Mouse (Mus musculus) megakaryocyte progenitor cell, adult 5-6 weeks (primary cell): ENCODE results near the gene Hmox1. TPM values are rescaled to one million over a fixed set of nuclear protein-coding genes. Genes with fewer than 3 reads are reported as not detected.

Experiments
- ATAC-seq: replicated peaks from 2 replicates; pipeline ENCODE4 v1.8.0; 2016; ENCODE audit warnings: mild to moderate bottlenecking, moderate TSS enrichment, inconsistent platforms; ENCODE audit not compliant: poor library complexity
- total RNA-seq, 2 experiments: library from RNA; stranded (forward) in 1 of 2; stranded (reverse) in 1 of 2; fragments of 157-497, 149-512 nt in 1 of 2; fragments of 200-1000 nt in 1 of 2; gene quantifications; 2 replicates each; pipeline versions ENCODE4 v1.2.3 to v1.2.4; 2015 to 2017

Hmox1 gene
- total RNA-seq, 2 experiments from 2014 or later = 0.94 to 2.5 TPM

DNA sequence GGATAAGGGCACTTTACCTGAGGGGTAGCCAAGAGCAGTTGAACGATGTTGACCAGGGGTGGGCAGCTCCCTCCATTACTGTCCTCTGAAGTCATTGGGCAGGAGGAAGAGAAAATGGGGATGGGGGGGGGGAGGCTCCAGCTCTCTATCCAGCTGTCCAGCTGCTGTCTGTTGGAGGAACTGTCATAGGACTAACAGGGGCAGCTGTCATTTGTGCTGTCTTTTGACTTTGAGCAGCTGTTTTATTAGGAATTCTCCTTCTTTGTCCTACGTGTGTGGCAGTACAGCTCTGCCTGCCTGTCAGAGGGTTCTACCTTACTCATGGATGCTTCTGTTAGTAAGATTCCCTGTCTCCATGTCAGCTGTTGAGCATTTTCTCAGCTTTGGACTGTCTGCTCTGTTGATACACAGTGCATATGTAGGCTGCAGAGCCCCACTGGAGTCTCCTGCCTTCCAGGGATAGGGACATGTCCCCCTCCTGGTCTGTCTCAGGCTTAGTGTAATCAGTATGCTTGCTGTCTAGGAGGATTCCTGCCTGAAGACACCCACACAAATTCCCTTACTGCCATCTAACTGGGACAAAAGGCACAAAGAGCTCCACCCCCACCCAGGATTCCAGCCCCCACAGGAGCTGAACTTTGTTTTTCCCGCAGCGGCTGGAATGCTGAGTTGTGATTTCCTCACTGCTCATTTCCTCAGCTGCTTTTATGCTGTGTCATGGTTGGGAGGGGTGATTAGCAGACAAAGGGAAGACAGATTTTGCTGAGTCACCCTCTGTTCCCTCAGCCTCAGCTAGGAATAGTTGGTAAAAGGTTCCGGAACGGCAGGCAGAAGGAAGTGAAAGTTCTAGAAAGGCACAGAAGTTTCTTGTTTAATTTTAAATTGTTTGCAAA, 4.2 kb upstream of the Hmox1 start:
- ATAC-seq = peak; percentile 69

DNA sequence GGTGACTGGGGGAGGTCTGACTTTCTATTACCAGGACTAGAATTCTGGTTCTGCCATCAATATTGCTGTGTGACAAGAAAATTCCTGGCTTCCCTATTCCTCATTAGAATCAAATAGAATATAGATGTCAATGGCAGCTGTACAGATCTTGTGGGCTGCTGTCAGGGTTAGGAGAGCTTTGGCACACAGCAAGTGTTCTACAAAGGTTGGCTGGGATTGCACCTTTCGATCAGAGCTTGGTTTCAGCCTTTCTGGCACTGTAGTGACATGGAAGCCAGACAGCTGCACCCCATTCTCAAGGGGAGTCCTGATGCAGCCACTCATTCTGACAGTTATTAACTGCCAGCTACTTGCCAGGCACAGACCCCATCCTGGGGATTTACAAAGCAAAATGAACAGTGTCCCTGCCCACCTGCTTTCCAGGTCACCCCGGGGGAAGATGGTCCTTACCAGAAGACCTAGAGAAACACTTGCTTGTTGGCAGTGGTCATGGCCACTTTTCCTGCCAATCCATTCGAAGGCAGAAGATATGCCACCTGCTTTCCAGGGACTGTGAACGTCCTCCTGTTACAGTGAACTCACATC, 2.5 kb upstream of the Hmox1 start:
- no peak for ATAC-seq

DNA sequence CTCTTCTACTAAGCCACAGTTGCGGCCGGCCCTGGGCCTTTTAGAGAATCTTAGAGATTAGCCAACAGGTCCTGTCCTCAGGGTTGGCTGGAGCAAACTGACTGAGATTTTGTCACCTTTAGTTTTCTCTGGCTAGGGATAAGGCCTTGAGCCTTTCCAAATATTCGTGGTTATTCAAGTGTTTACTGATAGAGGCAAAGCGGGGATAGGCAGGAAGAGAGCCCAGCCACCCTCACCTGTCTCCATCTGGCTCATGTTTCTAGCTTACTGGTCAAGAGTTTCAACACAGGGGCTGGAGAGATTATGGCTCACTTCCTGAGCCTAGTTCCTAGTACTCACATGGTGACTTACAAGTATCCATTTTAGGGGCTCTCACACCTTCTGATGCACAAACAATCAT, 9.5 kb downstream of the Hmox1 start:
- ATAC-seq = no peak

DNA sequence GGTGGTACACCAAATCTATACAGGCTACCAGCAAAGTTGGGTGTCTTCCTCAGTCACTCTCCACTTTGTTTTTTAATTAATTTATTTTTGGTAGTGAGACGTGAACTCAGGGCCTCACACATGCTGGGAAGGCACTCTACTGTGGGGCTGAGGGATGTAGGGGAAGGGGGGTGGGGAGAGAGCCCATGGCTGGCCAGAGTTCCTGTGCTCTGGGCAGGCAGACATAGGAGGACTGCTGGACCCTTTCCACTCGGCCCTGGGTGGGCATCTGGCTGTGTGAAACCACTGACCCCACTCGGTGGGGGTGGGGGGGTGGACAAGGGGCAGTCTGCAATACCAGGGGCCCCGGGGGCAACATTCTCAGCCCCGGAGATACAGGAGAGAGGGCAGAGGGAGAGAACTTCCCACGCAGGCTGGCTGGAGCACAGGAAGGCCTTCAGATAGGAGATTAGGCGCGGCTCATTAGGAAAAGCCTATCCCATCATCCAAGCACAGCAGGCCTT, 10.0 kb downstream of the Hmox1 start:
- ATAC-seq = no peak

DNA sequence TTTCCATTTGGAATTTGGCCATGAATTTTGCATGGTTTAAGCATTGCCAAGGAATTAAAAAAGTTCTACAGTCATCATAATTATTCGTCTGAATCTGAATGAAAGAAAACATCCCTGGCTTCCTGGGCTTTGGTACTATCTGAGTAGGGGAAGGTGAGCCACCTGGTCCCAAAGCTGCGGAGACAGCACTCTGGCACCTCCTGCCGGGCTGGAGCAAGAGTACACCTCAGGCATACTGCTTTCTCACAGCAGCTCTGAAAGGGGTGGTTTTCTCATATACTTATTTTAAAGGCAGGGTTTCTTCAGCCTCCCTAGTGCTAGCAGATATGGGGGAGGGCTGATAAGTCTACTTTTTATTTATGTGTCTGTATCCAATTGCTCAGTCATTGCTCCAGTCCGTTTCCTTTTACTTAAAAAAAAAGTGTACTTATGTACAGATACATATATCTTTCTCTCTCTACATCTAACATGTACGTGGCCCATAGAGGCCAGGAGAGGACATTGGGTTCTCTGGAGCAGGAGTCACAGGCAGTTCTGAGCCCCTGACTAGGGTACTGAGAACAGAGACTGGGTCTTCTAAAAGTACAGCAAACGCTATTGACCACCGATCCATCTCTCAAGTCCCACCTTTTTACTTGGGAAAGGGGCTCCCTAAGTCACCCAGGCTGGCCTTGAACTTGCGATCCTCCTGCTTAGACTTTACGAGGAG, 15.3 kb downstream of the Hmox1 start:
- peak; percentile 80 for ATAC-seq

DNA sequence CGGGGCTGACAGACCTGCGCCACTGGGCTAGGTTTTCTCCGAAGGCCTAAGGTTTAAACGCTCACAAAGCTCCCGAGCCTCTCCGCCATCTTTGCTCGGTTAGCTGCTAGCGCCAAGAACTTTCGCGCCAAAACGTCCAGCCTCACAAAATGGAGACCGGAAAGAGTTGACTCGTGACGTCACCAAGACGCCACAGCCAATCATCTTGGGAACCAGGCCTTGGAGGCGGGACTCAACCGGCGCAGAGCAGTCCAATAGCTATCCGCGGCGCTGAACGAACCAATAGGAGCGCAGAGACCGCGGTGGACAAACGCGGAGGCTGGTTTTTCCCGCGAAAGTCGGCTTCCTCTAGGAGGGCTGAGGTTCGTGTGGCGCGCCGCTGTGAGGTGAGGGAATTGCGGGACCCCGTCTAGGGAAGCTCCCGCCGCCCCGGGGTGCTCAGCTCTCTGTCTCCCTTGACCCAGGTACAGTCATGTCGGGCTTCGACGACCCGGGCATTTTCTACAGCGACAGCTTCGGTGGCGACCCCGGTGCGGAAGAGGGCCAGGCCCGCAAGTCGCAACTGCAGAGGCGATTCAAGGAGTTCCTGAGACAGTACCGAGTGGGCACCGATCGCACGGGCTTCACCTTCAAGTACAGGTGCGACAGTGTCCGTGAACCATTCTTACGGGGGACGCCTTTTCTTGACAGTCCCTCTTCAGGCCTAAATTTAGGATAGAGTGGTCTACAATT, 16.0 kb downstream of the Hmox1 start, which contains the start of gene Mcm5:
Gene Mcm5 (plus strand): TSS at position 334 of the 732 bp plus-strand sequence.
- peak; percentile 89 for ATAC-seq

DNA sequence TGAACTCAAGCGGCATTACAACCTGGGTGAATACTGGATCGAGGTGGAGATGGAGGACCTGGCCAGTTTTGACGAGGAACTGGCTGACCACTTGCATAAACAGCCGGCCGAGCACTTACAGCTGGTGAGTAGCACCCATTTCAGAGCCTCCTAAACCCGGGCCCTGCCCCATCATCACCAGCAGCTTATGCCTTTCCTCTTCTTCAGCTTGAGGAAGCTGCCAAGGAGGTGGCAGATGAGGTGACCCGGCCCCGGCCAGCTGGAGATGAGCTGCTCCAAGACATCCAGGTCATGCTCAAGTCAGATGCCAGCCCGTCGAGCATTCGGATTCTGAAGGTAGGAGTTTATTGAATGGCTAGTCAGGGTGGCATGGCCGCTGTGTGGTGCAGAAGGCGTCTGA, 16.7 kb downstream of the Hmox1 start:
- ATAC-seq = no peak

DNA sequence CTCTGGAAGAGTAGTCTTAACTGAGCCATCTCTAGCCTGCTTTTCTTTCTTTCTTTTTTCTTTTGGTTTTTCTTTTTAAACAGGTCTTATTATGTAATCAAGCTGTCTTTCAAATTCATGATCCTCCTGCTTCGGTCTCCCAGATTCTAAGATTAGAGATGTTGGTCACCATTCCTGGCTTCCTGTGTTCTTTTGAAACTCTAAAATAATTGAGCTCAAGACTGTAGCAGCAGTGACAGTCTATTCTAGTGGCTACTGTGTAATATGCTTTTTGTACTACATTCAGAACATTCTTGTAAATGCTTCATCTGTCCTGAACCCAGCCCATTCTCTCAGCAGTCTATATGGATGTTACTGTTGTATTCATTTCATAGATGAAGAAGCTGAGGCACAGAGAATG, 25.1 kb downstream of the Hmox1 start:
- no peak for ATAC-seq

DNA sequence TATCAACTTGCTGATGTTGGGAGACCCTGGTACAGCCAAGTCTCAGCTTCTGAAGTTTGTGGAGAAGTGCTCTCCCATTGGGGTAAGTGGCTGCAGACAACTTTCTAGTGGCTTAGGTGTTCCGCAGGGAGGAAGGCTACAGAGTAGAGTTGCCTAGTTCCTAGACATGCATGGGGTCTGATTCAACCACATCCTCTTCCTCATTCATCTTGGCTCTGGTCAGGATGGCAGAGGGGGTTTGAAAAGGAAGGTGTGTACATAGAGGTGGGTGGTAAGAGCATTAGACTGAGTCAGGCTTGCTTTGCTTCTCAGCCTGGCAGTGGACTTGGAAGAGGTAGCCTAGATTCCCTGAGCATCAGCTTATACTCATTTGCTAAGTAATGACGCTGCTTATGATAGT, 25.9 kb downstream of the Hmox1 start:
- ATAC-seq = peak; percentile 70

DNA sequence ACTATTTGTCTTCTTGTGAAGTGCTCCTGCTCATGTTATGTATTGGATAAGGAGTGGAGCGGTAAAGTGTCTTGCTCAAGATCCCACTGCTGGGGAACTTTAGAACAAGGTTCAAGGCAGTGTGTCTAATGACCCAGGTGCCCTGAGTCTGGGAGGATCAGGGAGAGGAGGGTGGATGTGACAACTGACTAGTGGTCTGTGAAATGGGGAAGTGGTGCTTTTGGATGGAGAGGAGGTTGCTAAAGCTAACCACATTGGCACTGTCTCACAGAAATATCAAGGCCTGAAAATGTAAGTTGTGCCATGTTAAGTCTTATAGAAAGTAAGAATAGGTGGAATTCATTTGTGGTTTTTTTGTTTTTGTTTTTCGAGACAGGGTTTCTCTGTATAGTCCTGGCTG, 26.3 kb downstream of the Hmox1 start:
- peak; percentile 95 for ATAC-seq

DNA sequence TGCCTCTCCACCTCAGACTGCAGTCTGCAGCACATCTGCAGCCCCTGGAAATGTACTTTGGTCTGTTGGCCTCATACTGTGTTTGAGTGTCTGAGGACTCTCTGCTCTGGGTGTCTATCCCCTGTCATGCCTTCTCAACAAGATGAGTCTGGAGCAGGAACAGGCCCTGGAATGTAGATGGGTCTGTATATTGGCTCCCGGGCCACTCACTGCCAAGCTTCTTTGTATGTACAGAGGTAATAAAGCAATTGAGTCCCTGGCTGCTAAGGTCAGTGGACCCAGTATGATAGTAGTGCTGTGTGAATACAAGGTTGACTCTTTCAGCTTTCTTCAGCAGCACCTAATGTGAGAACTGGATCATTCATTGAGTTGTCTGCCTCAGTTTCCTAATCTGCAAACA, 34.0 kb downstream of the Hmox1 start:
- ATAC-seq = no peak

DNA sequence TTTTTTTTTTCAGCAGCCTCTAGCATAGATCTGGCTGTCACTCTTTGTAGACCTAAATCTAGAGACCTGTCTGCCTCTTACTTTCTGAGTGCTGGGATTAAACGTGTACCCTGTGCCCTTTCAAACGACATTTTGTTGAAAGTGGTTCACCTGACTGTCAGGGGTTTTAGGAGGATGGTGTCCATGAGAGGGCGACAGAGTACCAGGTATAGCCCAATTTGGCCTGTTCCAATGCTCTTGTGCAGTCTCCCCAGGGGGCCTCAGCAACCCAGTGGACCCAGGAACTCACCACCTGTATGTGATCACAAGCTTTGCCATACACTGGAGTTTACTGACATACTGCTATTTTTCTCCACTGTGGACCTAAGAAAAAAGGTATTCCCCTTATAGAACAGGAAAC, 39.1 kb downstream of the Hmox1 start:
- ATAC-seq = peak; percentile 66

DNA sequence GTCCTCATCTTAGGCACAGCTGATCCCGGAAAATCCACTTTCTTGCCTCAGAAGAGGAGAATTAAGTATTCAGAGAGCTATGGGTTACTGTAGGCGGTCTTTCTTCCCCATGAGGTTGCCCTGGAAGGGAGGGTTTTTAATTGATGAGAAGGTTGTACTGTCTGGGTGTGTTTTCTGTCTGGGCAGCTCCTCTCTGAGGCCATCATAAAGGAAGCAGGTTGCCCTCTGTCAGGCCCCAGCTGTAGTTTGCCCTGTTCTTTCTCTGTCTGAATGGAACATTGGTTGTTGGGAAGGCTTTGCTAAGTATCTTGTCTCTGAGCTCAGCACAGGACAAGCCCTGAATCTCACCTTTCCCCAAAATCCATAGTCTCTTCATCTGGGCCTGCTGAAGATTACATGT, 40.0 kb downstream of the Hmox1 start:
- no peak for ATAC-seq

DNA sequence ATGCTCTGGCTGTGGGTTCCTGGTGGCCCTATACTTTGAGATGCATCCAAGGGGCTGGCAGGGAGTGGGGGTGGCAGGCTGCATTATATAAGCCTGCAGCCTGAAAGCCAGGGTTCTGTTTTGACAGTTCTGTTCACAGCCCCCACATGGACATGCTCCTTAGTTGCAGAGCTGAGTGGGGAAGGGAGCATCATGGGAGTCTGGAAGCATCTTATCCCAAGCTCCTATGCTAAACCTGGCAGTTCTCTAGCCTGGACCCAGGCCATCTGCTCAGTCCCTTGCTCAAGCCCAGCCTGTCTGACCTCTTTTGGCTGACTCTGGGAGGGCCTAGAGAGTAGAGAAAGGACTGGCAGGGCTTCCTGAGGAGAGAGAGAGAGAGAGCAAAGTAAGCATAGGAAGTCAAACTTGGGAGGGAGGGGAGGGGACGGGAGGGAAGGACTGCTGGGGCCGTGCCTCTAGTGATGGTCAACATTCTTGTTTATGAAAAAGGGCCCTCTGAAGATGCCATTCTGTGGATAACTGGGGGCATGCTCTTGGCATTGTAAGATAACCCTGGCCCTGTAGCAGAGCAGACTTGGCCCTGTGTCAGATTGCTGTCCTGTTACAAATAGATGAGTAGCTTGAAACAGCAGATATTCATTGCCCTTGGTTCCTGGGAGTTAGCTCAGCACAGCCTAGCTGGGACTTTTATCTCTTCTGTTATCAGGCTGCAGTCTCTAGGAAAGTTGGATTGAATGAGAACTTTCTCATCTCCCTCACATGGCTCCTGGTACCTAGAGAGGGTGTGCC, 41.4 kb downstream of the Hmox1 start:
- peak; percentile 67 for ATAC-seq

DNA sequence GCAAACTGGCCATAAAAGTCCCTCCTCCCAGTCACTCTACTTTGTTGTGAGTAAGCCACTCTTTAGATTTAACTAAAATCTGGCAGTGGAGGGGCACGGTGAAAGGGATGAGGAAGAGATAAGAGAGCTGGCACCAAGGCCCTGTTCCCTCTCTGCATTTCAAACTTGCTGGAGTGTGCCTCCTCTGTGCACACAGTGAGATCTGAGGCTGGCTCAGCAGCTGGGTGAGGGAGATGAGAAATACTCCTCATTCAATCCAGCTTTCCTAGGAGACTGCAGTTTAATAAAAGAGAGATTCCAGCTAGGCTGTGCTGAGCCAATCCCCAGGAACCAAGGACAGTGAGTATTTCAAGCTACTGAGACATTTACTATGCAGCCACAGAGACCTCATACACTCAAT, 42.3 kb downstream of the Hmox1 start:
- no peak for ATAC-seq

DNA sequence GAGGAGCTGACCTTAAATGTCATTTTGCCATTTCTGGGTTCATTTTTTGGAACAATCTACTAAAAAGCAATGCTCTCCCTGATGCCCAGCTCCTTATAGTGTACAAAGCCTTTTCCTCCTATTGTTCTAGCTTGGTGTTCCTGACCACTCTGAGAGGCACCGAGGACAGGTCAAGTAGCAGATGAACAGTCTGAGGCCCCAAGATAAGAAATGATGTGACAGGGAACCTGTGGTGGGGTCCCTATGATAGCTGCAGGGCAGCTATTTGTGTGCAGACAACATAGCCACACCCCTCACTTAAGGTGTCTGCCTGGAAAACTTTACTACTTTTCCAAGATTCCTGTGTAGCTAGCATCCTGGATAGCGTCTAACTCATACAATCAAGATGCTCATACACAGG, 42.8 kb downstream of the Hmox1 start:
- ATAC-seq = no peak

DNA sequence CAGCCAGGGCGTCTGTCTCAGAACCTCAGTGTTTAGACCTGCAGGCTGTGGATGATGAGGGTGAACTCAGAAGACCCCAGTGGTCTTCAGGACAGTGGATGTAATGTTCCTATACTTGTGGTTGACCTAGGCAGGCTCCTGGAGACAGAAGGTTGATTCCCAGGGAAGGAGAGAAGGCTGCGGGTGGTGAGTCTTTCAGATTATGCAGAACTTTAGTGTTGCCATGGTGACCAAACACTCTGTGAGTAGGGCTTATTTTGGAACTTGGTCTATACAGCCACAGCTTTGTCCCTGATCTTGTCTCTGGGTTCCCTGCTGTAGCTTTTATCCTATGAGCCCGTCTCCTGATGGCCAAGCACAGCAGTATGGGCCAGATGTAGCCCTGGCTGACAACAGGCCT, 44.1 kb downstream of the Hmox1 start:
- no peak for ATAC-seq
